Comparison of ENCODE assay signal across 18 mouse cellular contexts in the genomic region with DNA sequence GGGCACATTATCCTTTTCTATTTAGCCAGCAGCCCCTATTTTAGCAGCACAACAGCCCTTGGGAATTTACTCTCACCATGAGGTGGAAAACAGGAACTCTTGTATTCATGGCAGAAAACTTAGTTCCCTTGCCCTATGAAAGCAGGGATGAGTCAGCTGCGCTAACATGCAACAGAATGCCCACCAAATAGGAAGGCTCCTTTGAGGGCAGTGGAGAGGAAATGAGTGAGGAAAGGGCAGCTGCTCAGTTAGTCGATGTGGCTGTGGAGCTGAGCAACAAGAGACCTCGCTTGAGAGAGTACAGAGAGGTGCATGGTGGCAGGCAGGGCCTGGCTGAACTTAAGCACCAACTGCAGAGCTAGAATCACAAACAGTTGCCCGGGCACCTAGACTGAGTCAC. TPM values are rescaled to one million over a fixed set of nuclear protein-coding genes. Genes with fewer than 3 reads are reported as not detected.
DNase-seq lines count a peak whose midpoint lies in the region; ATAC-seq and TF ChIP-seq lines count a peak whose summit lies in the region.
"Had no signal": no experiment of that assay in that cellular context is flagged by ENCODE, and none has a peak within 500 bp of the region (broad histone marks: within the 10 kb centered on the region; RNA-seq: fewer than 3 reads in every experiment).

No protein-coding gene starts in this region.

- ATAC-seq in liver, embryonic 12.5 days = no peak
- no peak for ATAC-seq in inflammation-experienced regulatory T-cells, adult 6 months
- ATAC-seq in forebrain, embryonic 15.5 days (replicated peaks) = no peak
- ATAC-seq: intestine, embryonic 15.5 days had no signal

- no peak overlapping the region for H3K4me3 ChIP-seq in heart, embryonic 10.5 days
- H3K4me3 ChIP-seq in liver, adult 2 months (ENCODE audit: insufficient read depth, low read depth, low read length) = no peak overlapping the region
- no peak overlapping the region for H3K4me3 ChIP-seq in liver, embryonic 12.5 days
- no peak overlapping the region for H3K4me3 ChIP-seq in forebrain, embryonic 15.5 days
- H3K4me3 ChIP-seq: embryonic facial prominence, embryonic 12.5 days; forebrain, embryonic 10.5 days; intestine, embryonic 15.5 days; layer of hippocampus, adult 2 months; myocyte had no signal

- no peak for TF ChIP-seq CTCF in liver, adult 2 months (IDR thresholded peaks at IDR 0.05; ENCODE audit: low read depth, low read length)

- H3K79me2 ChIP-seq in liver, adult 2 months (ENCODE audit: control insufficient read depth, insufficient read depth, low read length) = no peaks in the 10 kb centered on the region

- intact Hi-C loops in heart, postnatal 36 days (cut with DNase I) = no loop called here

- H3K4me1 ChIP-seq in heart, embryonic 10.5 days = peaks cover 4% of the 10 kb centered on the region; the same call in 1 of the 2 replicates
- H3K4me1 ChIP-seq in liver, adult 2 months (ENCODE audit: control insufficient read depth, insufficient read depth, low read length) = no peaks in the 10 kb centered on the region
- H3K4me1 ChIP-seq in liver, embryonic 12.5 days = peaks cover 28% of the 10 kb centered on the region
- H3K4me1 ChIP-seq in forebrain, embryonic 15.5 days = peaks cover 11% of the 10 kb centered on the region; the same call in 1 of the 2 replicates
- H3K4me1 ChIP-seq: intestine, embryonic 15.5 days had no signal

- 69% methylated on average over 4 of the region's 4 CpGs for WGBS in heart, embryonic 10.5 days
- 72% methylated on average over 4 of the region's 4 CpGs for WGBS in liver, adult 2 months
- 61% methylated on average over 4 of the region's 4 CpGs for WGBS in liver, embryonic 12.5 days (ENCODE audit: insufficient replicate concordance)
- WGBS in forebrain, embryonic 15.5 days = 79% methylated on average over 4 of the region's 4 CpGs

- no peak for TF ChIP-seq POLR2A in liver, adult 2 months (IDR thresholded peaks at IDR 0.05; ENCODE audit: extremely low read depth, insufficient read depth, low read length)

- no peaks in the 10 kb centered on the region for H3K9me3 ChIP-seq in heart, embryonic 10.5 days
- no peaks in the 10 kb centered on the region for H3K9me3 ChIP-seq in liver, embryonic 12.5 days (replicated peaks)
- no peaks in the 10 kb centered on the region for H3K9me3 ChIP-seq in forebrain, embryonic 15.5 days
- H3K9me3 ChIP-seq: embryonic facial prominence, embryonic 12.5 days; forebrain, embryonic 10.5 days; intestine, embryonic 15.5 days had no signal

- no peak overlapping the region for H3K4me2 ChIP-seq in liver, embryonic 12.5 days
- no peak overlapping the region for H3K4me2 ChIP-seq in forebrain, embryonic 15.5 days (replicated peaks)
- H3K4me2 ChIP-seq: embryonic facial prominence, embryonic 12.5 days; intestine, embryonic 15.5 days; lung, embryonic 14.5 days had no signal

- no peak overlapping the region for H3K9ac ChIP-seq in liver, adult 2 months (ENCODE audit: low read depth, low read length)
- H3K9ac ChIP-seq in liver, embryonic 12.5 days = no peak overlapping the region
- no peak overlapping the region for H3K9ac ChIP-seq in forebrain, embryonic 15.5 days (replicated peaks)
- H3K9ac ChIP-seq: embryonic facial prominence, embryonic 12.5 days; intestine, embryonic 15.5 days; lung, embryonic 14.5 days had no signal

- DNase-seq in heart, embryonic 10.5 days (ENCODE audit: low spot score) = no peak
- no peak for DNase-seq in heart, postnatal 36 days
- DNase-seq in liver, adult 2 months (ENCODE audit: extremely low read depth, low read depth, low spot score) = no peak
- DNase-seq in liver = no peak
- DNase-seq in urinary bladder, postnatal 10 days (ENCODE audit: low spot score) = no peak
- DNase-seq: adrenal gland, adult 2 months; B cell, adult 2 months; cerebellum, adult 9-11 months; lung, embryonic 14.5 days; right cerebral cortex, adult 18-20 months had no signal

- H3K27me3 ChIP-seq in heart, embryonic 10.5 days (ENCODE audit: insufficient read depth, poor library complexity, severe bottlenecking) = no peaks in the 10 kb centered on the region
- H3K27me3 ChIP-seq in liver, adult 2 months (ENCODE audit: control insufficient read depth, insufficient read depth, low read length) = no peaks in the 10 kb centered on the region
- H3K27me3 ChIP-seq in liver, embryonic 12.5 days (replicated peaks) = no peaks in the 10 kb centered on the region
- no peaks in the 10 kb centered on the region for H3K27me3 ChIP-seq in forebrain, embryonic 15.5 days
- H3K27me3 ChIP-seq: embryonic facial prominence, embryonic 12.5 days; intestine, embryonic 15.5 days had no signal

- peaks cover 16% of the 10 kb centered on the region for H3K36me3 ChIP-seq in heart, embryonic 10.5 days
- H3K36me3 ChIP-seq in liver, adult 2 months (ENCODE audit: control insufficient read depth, insufficient read depth, low read length) = peaks cover 44% of the 10 kb centered on the region
- peaks cover 54% of the 10 kb centered on the region for H3K36me3 ChIP-seq in liver, embryonic 12.5 days
- H3K36me3 ChIP-seq in forebrain, embryonic 15.5 days = peaks cover 6% of the 10 kb centered on the region; the same call in 1 of the 2 replicates
- H3K36me3 ChIP-seq: embryonic facial prominence, embryonic 12.5 days; intestine, embryonic 15.5 days had no signal

- H3K27ac ChIP-seq in heart, embryonic 10.5 days = peak overlapping the region; percentile 13
- H3K27ac ChIP-seq in liver, adult 2 months (replicated peaks; ENCODE audit: insufficient read depth, low read depth, low read length) = peak overlapping the region; percentile 38
- H3K27ac ChIP-seq in liver, embryonic 12.5 days = peak overlapping the region; percentile 22; the same call in 1 of the 2 replicates
- H3K27ac ChIP-seq in forebrain, embryonic 15.5 days (replicated peaks) = no peak overlapping the region
- H3K27ac ChIP-seq: embryonic facial prominence, embryonic 12.5 days; forebrain, embryonic 10.5 days; intestine, embryonic 15.5 days; layer of hippocampus, adult 2 months had no signal

RNA-seq across cellular contexts. Expression of a gene that starts 36.6 kb away (rescaled TPM):
- 31.0 and 32.4 TPM in 2 replicates for polyA plus RNA-seq in heart, embryonic 10.5 days (2016; fragmentation: Nextera tagmentation; extraction: Ambion mirVana)
- total RNA-seq in heart, postnatal 36 days (2021) = 10 to 100 TPM; 14.4 to 18.9 TPM
- 20.3 and 23.1 TPM in 2 replicates for total RNA-seq in liver, adult 2 months (2014; rRNA removed)
- polyA plus RNA-seq in liver, adult 2 months (2012; rRNA removed) = 46.4 and 49.0 TPM in 2 replicates
- 25.8 and 27.0 TPM in 2 replicates for polyA plus RNA-seq in liver, embryonic 12.5 days (2016; fragmentation: Nextera tagmentation; extraction: Ambion mirVana)
- polyA plus RNA-seq in inflammation-experienced regulatory T-cells, adult 6 months (2017; shearing (Covaris generic)) = 10 to 100 TPM; 32.9 to 66.5 (median 46.4) TPM
- polyA plus RNA-seq in forebrain, embryonic 15.5 days (2015; fragmentation: Nextera tagmentation; extraction: Ambion mirVana) = 41.2 and 45.0 TPM in 2 replicates
